Mouse (Mus musculus) heart, embryonic 13.5 days (tissue): ENCODE data around the gene Plekhm1. TPM values are rescaled to one million over a fixed set of nuclear protein-coding genes. Genes with fewer than 3 reads are reported as not detected.

Source experiments
- ATAC-seq: fragments of 200-750 bp; cut with Nextera tagmentation; 2 replicates; pipeline ENCODE4 v1.8.0; 2017; ENCODE audit warnings: moderate TSS enrichment; ENCODE audit not compliant: insufficient number of reproducible peaks, low FRiP score, low TSS enrichment; ENCODE audit errors: extremely low read depth
- H3K27ac ChIP-seq: fragments of 300-500 bp; sonication (generic); replicated peaks from 2 replicates; pipeline ENCODE4 v1.5.1; 2015; ENCODE audit warnings: moderate library complexity, mild to moderate bottlenecking, inconsistent platforms
- H3K27me3 ChIP-seq: fragments of 300-500 bp; sonication (generic); replicated peaks from 2 replicates; pipeline ENCODE4 v1.6.1; 2015; ENCODE audit warnings: mild to moderate bottlenecking, inconsistent platforms
- H3K36me3 ChIP-seq: fragments of 300-500 bp; sonication (generic); 2 replicates; pipeline ENCODE4 v1.6.1; 2015; ENCODE audit warnings: mild to moderate bottlenecking, inconsistent platforms
- H3K4me1 ChIP-seq: fragments of 300-500 bp; sonication (generic); 2 replicates; pipeline ENCODE4 v1.6.1; 2015; ENCODE audit warnings: inconsistent platforms
- H3K4me2 ChIP-seq: fragments of 300-500 bp; sonication (generic); 2 replicates; pipeline ENCODE4 v1.6.1; 2015; ENCODE audit warnings: inconsistent platforms, mild to moderate bottlenecking, moderate library complexity
- H3K4me3 ChIP-seq: fragments of 300-500 bp; sonication (generic); 2 replicates; pipeline ENCODE4 v1.5.1; 2015; ENCODE audit warnings: moderate library complexity, mild to moderate bottlenecking, inconsistent platforms
- H3K9ac ChIP-seq: fragments of 300-500 bp; sonication (generic); 2 replicates; pipeline ENCODE4 v1.6.1; 2015; ENCODE audit warnings: inconsistent platforms, mild to moderate bottlenecking, moderate library complexity
- H3K9me3 ChIP-seq: fragments of 300-500 bp; sonication (generic); 2 replicates; pipeline ENCODE4 v1.6.1; 2016; ENCODE audit warnings: inconsistent platforms
- WGBS: fragments of 180-500 bp; shearing (Covaris S2); methylation state at CpG from one replicate; pipeline ENCODE4 v1.1.7; 2015; ENCODE audit warnings: mixed read lengths; 5-methylcytosine and 5-hydroxymethylcytosine counted together
- polyA plus RNA-seq: library from polyadenylated mRNA; unstranded; fragments of >200 nt; fragmentation: Nextera tagmentation; extraction: Ambion mirVana; gene quantifications from 2 replicates; pipeline ENCODE4 v1.2.1, GENCODE M21; 2015

Plekhm1 gene
- polyA plus RNA-seq, 1 experiment from 2014 or later: 5.3 TPM

GRCm38 (mm10) chr11:103372561-103372960 lies 39.9 kb downstream of the Plekhm1 start:
- H3K9ac ChIP-seq: no peak overlapping the region
- ATAC-seq: no peak
- 88% methylated on average over 4 of the region's 4 CpGs for WGBS
- peaks cover 25% of the 10 kb centered on the region for H3K4me1 ChIP-seq
- no peak overlapping the region for H3K4me3 ChIP-seq
- H3K9me3 ChIP-seq: no peaks in the 10 kb centered on the region
- no peak overlapping the region for H3K4me2 ChIP-seq
- peaks cover 66% of the 10 kb centered on the region for H3K36me3 ChIP-seq
- no peaks in the 10 kb centered on the region for H3K27me3 ChIP-seq
- 0 out of 2 replicates have a peak overlapping the region, but pooled peaks have one; percentile 80 for H3K27ac ChIP-seq

- H3K27me3 ChIP-seq: no peaks in the 10 kb centered on the region
- peaks cover 25% of the 10 kb centered on the region for H3K4me1 ChIP-seq
- 0 out of 2 replicates have a peak overlapping the region, but pooled peaks have one; percentile 20 for H3K9ac ChIP-seq
- H3K4me2 ChIP-seq: no peak overlapping the region
- peak overlapping the region; percentile 80 for H3K27ac ChIP-seq
- H3K4me3 ChIP-seq: no peak overlapping the region
- ATAC-seq: no peak
- WGBS: 68% methylated on average over 3 of the region's 3 CpGs
- H3K9me3 ChIP-seq: no peaks in the 10 kb centered on the region
- peaks cover 66% of the 10 kb centered on the region for H3K36me3 ChIP-seq
These were observed 40.4 kb downstream of the Plekhm1 start for GRCm38 (mm10) chr11:103372068-103372467.

- Histone ChIP-seq H3K27ac (peak overlapping the region; percentile 80), H3K9ac (0 out of 2 replicates have a peak overlapping the region, but pooled peaks have one; percentile 20), H3K4me2 (no peak overlapping the region), H3K4me1 (peaks cover 25% of the 10 kb centered on the region), H3K9me3 (no peaks in the 10 kb centered on the region), H3K27me3 (0 out of 2 replicates have a peak, but pooled peaks cover under 1% of the 10 kb centered on the region), H3K36me3 (peaks cover 66% of the 10 kb centered on the region), H3K4me3 (no peak overlapping the region)
- WGBS: 59% methylated on average over 3 of the region's 3 CpGs
- peak; percentile 28; the same call in 1 of the 2 replicates for ATAC-seq
These were observed 41.3 kb downstream of the Plekhm1 start for GRCm38 (mm10) chr11:103371222-103371539.

GRCm38 (mm10) chr11:103370397-103371221 lies 41.9 kb downstream of the Plekhm1 start:
- Histone ChIP-seq H3K9ac (no peak overlapping the region), H3K4me1 (peaks cover 25% of the 10 kb centered on the region), H3K36me3 (peaks cover 67% of the 10 kb centered on the region), H3K9me3 (no peaks in the 10 kb centered on the region), H3K27me3 (0 out of 2 replicates have a peak, but pooled peaks cover 6% of the 10 kb centered on the region), H3K27ac (peak overlapping the region; percentile 80), H3K4me3 (no peak overlapping the region), H3K4me2 (no peak overlapping the region)
- ATAC-seq: no peak; the same call in 1 of the 2 replicates
- 86% methylated on average over 9 of the region's 9 CpGs for WGBS

- H3K4me3 ChIP-seq: no peak overlapping the region
- H3K36me3 ChIP-seq: peaks cover 49% of the 10 kb centered on the region
- no peaks in the 10 kb centered on the region for H3K9me3 ChIP-seq
- no peak overlapping the region for H3K27ac ChIP-seq
- WGBS: 83% methylated on average over 4 of the region's 4 CpGs
- peaks cover 36% of the 10 kb centered on the region for H3K4me1 ChIP-seq
- ATAC-seq: no peak
- peaks cover 57% of the 10 kb centered on the region for H3K27me3 ChIP-seq
- no peak overlapping the region for H3K9ac ChIP-seq
- no peak overlapping the region for H3K4me2 ChIP-seq
These were observed 47.0 kb downstream of the Plekhm1 start for GRCm38 (mm10) chr11:103365530-103365929.

GRCm38 (mm10) chr11:103365022-103365421 lies 47.5 kb downstream of the Plekhm1 start:
- peak overlapping the region; percentile 77; the same call in 1 of the 2 replicates for H3K27ac ChIP-seq

GRCm38 (mm10) chr11:103364335-103364734 lies 48.2 kb downstream of the Plekhm1 start:
- Histone ChIP-seq H3K4me1 (peaks cover 43% of the 10 kb centered on the region), H3K9ac (0 out of 2 replicates have a peak overlapping the region, but pooled peaks have one; percentile 78), H3K27ac (peak overlapping the region; percentile 77), H3K36me3 (peaks cover 39% of the 10 kb centered on the region), H3K9me3 (no peaks in the 10 kb centered on the region), H3K4me2 (peak overlapping the region; percentile 84), H3K27me3 (peaks cover 68% of the 10 kb centered on the region), H3K4me3 (no peak overlapping the region)
- WGBS: 47% methylated on average over 5 of the region's 5 CpGs
- no peak for ATAC-seq

More at GRCm38 (mm10) chr11:103365022-103365421, 47.5 kb downstream of the Plekhm1 start:
- peaks cover 44% of the 10 kb centered on the region for H3K36me3 ChIP-seq
- H3K9ac ChIP-seq: no peak overlapping the region
- H3K27me3 ChIP-seq: peaks cover 61% of the 10 kb centered on the region
- no peak overlapping the region for H3K4me3 ChIP-seq
- WGBS: 79% methylated on average over 3 of the region's 3 CpGs
- no peak overlapping the region for H3K4me2 ChIP-seq
- no peaks in the 10 kb centered on the region for H3K9me3 ChIP-seq
- ATAC-seq: no peak
- H3K4me1 ChIP-seq: peaks cover 37% of the 10 kb centered on the region

- peaks cover 31% of the 10 kb centered on the region for H3K36me3 ChIP-seq
- peaks cover 76% of the 10 kb centered on the region for H3K27me3 ChIP-seq
- H3K9me3 ChIP-seq: no peaks in the 10 kb centered on the region
- H3K27ac ChIP-seq: peak within 1 kb of the TSS; percentile 77
- H3K9ac ChIP-seq: peak within 1 kb of the TSS; percentile 78
- peak within 1 kb of the TSS; percentile 84 for H3K4me2 ChIP-seq
- peak within 1 kb of the TSS; percentile 62 for H3K4me3 ChIP-seq
- WGBS: 2% methylated on average over 35 of the region's 35 CpGs
- ATAC-seq: no peak
- H3K4me1 ChIP-seq: peaks cover 49% of the 10 kb centered on the region
These were observed 49.0 kb downstream of the Plekhm1 start, which contains the start of gene Arhgap27 for GRCm38 (mm10) chr11:103363214-103364148. Gene Arhgap27, minus strand, starts transcription at chr11:103363692.

- Histone ChIP-seq H3K9ac (peak overlapping the region; percentile 78), H3K27ac (peak overlapping the region; percentile 77), H3K4me1 (peaks cover 49% of the 10 kb centered on the region), H3K36me3 (peaks cover 23% of the 10 kb centered on the region), H3K4me3 (peak overlapping the region; percentile 62), H3K4me2 (peak overlapping the region; percentile 84), H3K27me3 (peaks cover 84% of the 10 kb centered on the region), H3K9me3 (no peaks in the 10 kb centered on the region)
- under 1% methylated on average over 33 of the region's 33 CpGs for WGBS
- ATAC-seq: no peak
These were observed 49.8 kb downstream of the Plekhm1 start for GRCm38 (mm10) chr11:103362521-103363181.

- ATAC-seq: no peak
- H3K4me1 ChIP-seq: peaks cover 49% of the 10 kb centered on the region
- peak overlapping the region; percentile 78 for H3K9ac ChIP-seq
- peaks cover 17% of the 10 kb centered on the region for H3K36me3 ChIP-seq
- H3K4me2 ChIP-seq: peak overlapping the region; percentile 84
- peak overlapping the region; percentile 77 for H3K27ac ChIP-seq
- H3K9me3 ChIP-seq: no peaks in the 10 kb centered on the region
- H3K27me3 ChIP-seq: peaks cover 90% of the 10 kb centered on the region
- WGBS: 4% methylated on average over 13 of the region's 13 CpGs
- H3K4me3 ChIP-seq: peak overlapping the region; percentile 62
These were observed 50.4 kb downstream of the Plekhm1 start for GRCm38 (mm10) chr11:103362054-103362432.
